Mouse (Mus musculus) urinary bladder, postnatal 14 days (tissue): Measurements from ENCODE around the gene Gm11563.
"Not testable (repeated sequence)": the region's sequence is repeated elsewhere in the genome, so short reads cannot be mapped to it uniquely, and the experiment has no call there.

ENCODE experiments used
- DNase-seq: peaks from one replicate; pipeline ENCODE4 v3.0.0; 2021; ENCODE audit warnings: low spot score

Gm11563 gene

DNA sequence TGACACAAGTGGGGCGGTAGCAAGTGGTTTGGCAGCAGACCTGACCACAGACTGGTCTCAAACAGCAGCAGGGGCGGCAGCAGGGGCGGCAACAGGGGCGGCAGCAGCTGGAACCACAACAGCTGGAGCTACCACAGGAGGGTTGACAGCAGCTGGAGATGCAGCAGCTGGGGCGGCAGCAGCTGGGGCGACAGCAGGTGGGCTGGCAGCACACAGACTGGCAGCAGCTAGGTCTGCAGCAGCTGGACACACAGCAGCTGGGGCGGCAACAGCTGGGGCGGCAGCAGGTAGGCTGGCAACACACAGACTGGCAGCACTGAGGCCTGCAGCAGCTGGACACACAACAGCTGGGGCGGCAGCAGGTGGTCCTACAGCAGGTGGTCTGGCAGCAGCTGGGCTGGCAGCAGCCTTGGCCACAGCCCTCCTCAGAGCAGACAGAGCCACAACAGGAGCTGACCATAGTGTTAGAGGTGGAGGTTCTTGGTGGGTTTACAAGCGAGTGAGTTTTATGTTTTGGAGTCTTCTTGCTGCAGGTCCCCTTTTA is at the start of gene Gm11563:
TSS of gene Gm11563 (minus strand) at position 494 of the 544 bp plus-strand sequence.
- not testable (repeated sequence) for DNase-seq

DNA sequence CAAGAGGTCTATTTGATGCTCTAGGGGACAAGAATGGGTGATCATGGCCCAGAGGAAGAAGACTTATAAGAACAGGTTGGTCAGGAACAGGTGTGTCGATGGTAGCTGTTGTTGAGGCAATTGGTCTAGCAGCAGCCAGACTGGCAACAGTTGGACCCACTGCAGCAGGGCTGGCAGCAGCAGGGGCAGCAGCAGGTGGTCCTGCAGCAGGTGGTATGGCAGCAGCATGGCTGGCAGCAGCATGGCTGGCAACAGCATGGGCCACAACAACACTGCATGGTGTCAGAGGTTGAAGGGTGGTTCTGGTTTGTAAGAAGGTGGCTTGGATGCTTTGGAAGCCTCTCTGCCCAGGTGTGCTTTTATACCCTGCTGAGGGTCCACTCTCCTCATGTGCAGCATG is 31.7 kb upstream of the Gm11563 start, which contains the start of gene Gm14190:
TSS of gene Gm14190 (minus strand) at position 278 of the 400 bp plus-strand sequence.
- no peak for DNase-seq

DNA sequence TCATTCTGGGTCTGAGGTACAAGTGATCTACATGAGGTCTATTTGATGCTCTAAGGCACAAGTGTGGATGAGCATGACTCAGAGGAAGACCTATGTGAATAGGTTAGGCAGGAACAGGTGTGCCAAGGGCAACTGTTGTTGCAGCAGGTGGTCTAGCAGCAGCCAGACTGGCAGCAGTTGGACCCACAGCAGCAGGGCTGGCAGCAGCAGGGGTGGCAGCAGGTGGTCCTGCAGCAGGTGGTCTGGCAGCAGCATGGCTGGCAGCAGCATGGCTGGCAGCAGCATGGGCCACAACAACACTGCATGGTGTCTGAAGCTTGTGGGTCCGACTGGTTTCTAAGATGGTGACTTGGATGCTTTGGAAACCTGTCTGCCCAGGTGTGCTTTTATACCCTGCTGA is 26.5 kb upstream of the Gm11563 start:
- DNase-seq = not testable (repeated sequence)

DNA sequence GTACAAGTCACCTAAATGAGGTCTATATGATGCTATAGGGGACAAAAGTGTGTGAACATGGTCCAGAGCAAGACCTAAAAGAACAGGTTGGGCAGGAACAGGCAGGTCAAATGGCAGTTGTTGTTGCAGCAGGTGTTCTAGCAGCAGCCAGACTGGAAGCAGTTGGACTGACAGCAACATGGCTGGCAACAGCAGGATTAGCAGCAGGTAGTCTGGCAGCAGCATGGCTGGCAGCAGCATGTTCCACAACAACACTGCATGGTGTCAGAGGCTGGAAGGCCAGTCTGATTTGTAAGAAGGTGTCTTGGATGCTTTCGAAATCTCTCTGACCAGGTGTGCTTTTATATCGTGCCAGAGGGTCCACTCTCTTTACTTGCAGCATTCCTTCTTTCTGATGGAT is 24.7 kb upstream of the Gm11563 start:
- no peak for DNase-seq

DNA sequence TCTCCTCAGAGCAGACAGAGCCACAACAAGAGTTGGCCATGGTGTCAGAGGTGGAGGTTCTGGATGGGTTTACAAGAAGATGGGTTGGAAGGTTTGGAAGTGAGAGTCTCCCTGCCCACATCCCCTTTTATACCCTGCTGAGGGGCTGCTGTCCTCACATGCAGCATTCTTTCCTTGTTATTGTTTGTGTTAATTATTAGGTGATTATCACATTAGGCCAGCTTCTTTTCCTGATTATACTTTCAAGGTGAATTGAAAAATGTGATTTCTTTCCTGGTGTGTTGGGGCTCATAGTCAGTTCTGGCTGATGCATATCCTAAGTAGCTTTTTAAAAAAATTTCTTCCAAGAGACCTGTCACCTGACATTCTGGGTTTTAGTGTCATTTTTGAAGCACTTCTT is 7.1 kb upstream of the Gm11563 start, which contains the start of gene Krtap4-6:
TSS of gene Krtap4-6 (minus strand) at position 101 of the 400 bp plus-strand sequence.
- no peak for DNase-seq

DNA sequence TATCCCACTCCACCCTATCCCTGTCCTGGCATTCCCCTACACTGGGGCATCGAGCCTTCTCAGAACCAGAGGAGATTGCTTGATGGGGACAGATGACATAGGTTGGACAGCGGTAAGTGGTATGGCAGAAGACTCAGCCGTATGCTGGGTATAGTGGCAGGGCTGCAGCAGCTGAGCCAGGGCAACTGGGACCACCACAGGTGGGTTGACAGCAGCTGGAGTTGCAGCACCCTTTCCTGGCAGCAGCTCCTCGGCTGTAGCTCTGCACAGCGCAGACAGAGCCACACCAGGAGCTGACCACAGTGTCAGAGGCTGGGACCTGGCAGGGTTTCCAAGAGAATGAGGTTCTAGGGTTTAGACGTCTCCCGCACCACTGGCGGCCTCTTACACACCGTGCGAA is 4.0 kb upstream of the Gm11563 start:
- DNase-seq = no peak

DNA sequence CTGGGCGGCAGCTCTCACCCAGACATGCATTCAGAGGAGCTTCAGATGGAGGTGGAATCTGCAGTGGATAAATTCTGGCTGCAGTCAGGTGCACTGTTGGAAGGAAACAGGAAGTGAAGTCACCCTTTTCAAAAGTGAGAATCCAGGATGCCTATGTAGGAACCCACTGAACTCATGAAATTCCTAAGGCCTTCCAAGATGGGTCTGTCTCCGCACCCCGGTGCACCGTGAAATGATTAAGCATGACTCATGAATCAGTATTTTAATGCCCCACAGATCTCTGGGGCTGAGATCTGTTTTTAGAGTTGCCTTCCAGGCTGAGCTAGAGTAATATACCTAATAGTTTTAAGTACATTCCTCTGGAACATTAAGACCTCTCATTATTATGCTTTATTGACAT is 496 bp upstream of the Gm11563 start:
- DNase-seq = no peak

DNA sequence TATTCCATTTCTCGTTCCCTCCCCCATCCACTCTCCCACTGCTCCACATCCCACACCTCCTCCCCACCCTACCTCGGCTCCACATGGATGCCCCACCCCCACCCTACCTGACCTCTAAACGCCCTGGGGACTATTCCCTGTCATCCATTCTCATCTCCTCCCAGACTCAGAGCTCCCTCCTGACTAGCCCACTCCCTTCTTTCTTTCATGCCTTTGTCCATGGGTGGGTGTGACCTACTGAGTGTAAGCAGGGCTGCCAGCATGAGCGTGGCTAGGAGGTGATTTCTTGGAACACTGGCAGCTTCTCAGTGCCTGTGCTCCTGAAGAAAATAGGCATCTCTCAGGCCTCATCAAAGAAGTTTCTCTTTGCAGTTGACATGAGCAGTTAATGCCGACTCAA is 1.7 kb downstream of the Gm11563 start:
- no peak for DNase-seq

DNA sequence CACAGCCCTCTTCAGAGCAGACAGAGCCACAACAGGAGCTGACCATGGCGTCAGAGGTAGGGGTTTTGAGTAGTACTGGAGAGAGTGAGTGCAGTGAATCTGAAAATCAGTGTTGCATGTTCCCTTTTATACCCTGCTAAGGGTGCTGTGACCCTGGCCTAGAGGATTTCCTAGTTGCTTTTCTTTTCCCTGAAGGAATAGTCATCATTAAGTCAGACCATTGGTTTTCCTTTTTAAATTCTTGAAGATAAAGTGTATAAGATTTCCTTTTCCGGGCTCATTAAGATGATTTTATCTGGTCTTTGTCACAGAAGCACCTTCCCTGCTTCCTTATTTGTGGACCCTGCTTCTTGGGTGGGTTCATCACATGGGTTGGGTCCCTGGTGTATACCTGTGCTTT is 8.6 kb downstream of the Gm11563 start, which contains the start of gene Gm11555:
TSS of gene Gm11555 (minus strand) at position 101 of the 400 bp plus-strand sequence.
- no peak for DNase-seq

DNA sequence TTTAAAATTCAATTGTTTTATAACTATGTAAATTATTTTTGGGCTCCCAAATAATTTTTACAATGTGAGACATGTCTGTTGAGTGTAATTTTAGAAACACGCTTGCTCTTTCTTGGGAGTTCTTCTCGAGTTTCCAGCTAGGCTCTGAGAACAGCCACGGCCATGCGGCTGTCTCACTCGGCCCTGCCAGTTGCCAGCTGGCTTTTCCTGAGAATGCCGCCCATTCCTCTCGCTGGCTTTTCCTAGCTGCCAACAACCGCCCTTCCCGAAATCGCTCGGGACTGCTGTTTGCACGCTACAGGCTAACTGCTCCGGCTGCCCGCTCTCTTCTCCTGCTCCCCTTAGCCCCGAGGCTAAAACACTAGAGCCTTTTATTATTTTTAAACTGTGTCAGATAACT is 12.3 kb downstream of the Gm11563 start:
- no peak for DNase-seq

DNA sequence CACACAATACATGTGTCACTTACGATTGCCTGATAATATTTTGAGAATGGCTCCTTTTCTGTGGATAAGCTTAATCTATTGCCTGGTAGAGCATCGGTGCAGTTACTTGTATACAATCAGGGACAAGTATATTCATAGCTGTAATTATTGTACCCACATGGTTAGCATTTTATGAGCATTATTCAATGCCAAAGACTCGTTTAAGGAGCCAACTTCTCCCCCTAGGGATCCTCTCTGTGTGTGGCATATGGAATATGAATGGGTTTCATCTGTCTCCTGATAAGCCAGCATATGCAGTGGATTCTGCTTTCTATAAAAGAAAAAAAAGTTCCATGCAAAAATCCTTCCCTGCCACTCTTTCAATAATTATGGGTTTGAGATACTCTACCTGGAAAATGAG is 14.4 kb downstream of the Gm11563 start:
- DNase-seq = no peak

DNA sequence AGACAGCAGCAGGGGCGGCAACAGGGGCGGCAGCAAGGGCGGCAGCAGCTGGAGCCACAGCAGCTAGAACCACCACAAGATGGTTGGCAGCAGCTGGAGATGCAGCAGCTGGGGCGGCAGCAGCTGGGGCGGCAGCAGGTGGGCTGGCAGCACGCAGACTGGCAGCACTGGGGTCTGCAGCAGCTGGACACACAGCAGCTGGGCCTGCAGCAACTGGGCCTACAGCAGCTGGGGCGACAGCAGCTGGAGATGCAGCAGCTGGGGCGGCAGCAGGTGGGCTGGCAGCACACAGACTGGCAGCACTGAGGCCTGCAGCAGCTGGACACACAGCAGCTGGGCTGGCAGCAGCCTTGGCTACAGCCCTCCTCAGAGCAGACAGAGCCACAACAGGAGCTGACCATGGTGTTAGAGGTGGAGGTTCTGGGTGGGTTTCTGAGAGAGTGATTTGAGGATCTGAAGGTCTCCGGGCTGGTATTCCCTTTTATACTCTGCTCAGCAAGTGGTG is 15.1 kb downstream of the Gm11563 start, which contains the start of gene Krtap4-7:
TSS of gene Krtap4-7 (minus strand) at position 455 of the 505 bp plus-strand sequence.
- DNase-seq = not testable (repeated sequence)

DNA sequence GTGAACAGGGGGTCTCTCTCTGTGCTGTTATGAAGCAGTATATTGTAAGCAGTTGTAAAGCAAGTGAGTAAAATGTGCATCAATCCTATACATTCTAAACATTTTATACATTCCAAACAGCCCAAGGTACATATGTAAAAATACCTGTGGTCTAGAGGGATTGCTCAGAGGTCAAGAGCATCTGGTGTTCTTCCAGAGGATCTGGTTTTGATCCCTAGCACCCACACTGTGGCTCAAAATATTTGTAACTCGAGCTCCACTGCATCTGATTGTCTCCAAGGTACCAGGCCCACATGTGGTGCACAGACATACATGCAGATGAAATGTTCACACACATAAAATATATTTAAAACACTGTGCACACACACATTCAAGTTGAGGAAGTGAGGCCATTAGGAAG is 17.8 kb downstream of the Gm11563 start:
- no peak for DNase-seq

DNA sequence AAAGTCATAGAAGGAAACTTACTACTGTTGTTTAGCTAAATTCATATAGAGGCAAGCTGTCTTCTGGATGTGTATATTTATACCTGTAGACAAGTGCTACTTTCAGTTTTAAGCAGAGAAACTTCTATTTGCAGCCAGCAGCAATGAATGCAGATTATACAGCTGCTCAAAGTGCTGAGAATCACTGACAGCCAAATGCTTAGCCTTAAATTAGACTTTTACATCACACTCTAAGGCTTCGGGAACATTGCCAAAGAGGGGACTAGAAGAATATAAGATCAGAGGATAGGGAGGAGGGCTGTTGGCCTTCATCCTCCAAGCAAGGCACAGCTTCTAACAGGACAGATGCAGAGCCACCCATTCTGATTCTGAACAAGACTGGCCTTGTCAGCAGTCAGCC is 21.7 kb downstream of the Gm11563 start:
- DNase-seq = no peak

DNA sequence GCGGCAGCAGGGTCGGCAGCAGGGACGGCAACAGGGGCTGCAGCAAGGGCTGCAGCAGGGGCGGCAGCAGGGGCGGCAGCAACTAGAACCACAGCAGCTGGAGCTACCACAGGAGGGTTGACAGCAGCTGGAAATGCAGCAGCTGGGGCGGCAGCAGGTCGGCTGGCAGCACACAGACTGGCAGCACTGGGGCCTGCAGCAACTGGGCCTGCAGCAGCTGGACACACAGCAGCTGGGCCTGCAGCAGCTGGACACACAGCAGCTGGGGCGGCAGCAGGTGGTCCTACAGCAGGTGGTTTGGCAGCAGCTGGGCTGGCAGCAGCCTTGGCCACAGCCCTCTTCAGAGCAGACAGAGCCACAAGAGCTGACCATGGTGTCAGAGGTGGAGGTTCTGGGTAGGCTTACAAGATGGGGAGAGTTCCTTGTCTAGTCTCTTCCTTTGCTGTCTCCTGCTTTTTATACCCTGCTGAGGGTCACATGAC is 24.1 kb downstream of the Gm11563 start, which contains the start of gene Krtap4-2:
TSS of gene Krtap4-2 (minus strand) at position 432 of the 482 bp plus-strand sequence.
- DNase-seq = no peak

DNA sequence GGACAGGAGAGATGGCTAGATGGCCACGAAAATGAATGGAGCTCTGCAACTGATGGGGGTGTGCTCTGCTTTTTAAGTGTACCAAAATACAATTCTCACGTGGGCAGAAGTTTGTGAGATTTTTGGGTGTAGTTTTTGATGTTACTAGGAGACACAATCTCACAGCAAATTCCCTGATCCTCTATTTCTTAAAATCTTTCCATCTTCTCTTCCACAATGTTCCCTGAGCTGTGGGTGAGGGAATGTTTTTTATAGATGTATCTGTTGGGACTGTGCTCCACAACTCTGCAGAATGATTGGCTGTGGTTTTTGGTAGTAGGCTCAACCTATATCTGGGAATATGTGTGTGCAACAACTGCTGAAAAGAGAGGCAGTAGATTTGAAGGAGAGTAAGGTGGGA is 25.5 kb downstream of the Gm11563 start:
- no peak for DNase-seq

DNA sequence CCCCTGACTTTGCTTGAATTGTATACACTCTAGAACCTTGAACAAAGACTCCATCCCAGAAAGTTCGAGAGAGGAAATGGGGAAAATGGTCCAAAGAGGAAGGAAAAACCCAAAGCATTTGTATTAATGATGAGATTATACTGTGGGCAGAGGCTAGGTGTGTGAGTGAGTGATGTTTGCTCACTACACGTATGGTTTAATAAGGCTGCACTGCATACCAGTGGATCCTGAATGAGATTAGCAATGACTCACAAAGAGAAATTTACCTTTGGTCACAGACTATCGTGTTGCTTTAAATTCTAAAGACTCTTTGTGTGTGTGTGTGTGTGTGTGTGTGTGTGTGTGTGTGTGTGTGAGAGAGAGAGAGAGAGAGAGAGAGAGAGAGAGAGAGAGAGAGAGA is 27.9 kb downstream of the Gm11563 start:
- DNase-seq = no peak

DNA sequence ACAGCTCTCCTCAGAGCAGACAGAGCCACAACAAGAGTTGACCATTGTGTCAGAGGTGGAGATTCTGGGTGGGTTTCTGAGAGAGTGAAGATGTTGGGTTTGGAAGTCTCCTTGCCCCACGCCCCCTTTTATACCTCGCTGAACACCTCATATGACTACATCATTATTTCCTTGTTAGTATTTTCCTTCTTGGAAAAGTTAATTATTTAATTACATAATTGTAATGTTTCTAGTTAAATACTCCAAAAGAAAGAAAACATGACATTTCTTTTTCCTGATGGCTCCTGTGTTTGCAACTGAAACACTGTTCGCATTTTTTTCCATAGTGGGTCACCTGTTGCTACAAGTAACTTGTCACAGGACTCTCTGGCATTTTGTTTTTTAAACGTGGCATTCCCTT is 30.6 kb downstream of the Gm11563 start, which contains the start of gene Krtap4-1:
TSS of gene Krtap4-1 (minus strand) at position 101 of the 400 bp plus-strand sequence.
- no peak for DNase-seq

DNA sequence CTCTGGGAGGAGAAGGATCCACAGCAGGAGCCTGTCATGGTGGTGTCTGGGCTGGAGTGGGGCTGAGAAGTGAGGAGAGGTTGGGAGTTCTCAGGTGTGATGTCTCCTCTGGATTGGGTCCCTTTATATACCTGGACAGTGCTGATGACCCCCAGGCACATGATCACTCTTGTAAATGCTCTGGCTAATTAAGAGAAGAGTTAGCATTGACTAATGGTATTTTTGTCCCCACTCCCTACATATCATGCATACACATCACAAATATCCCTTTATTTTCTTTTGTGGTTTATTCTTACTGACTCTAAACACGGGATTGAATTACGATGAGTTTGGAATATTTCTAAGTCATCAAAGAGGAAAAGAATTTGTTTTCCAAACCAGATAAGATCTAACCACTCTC is 38.4 kb downstream of the Gm11563 start, which contains the start of gene Gm11562:
TSS of gene Gm11562 (minus strand) at position 101 of the 400 bp plus-strand sequence.
- no peak for DNase-seq

DNA sequence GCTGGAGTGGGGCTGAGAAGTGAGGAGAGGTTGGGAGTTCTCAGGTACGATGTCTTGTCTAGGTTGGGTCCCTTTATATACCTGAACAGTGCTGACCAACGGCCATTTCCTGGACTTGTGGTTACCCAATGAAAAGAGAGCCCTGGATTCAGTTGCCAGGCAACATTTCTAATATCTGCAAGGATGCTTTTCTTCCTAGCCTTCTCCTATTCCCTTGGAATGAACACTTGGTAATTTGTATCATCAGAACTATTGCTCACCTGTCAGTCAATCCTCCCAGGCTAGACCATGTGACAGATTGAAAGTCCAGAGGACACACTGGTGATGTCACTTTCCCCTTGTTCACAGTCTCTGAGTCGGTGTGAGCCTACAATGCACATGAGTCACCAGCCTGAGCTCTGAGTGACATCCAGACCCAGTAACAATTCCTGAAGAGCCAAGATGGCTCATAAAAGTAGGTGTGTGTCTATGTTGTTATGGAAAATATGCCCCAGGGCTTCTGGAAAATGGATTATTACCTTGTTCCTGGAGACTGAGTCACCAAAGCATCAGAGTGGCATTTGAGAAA is 43.9 kb downstream of the Gm11563 start, which contains the start of gene Krtap2-4:
TSS of gene Krtap2-4 (minus strand) at position 51 of the 568 bp plus-strand sequence.
- DNase-seq = no peak

DNA sequence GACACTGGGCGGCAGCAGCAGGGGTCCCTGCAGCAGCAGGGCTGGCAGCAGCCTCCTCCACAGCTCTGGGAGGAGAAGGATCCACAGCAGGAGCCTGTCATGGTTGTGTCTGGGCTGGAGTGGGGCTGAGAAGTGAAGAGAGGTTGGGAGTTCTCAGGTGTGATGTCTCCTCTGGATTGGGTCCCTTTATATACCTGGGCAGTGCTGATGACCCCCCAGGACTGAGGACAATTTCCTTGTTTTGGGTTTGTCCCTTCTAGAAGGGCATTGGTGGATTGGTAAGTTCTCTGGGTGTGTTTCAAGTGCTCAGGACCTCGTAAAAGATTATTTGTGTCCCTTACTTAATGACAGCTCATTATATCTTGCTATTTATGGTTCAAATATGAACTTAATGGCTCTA is 48.7 kb downstream of the Gm11563 start, which contains the start of gene Gm11937:
TSS of gene Gm11937 (minus strand) at position 101 of the 400 bp plus-strand sequence.
- DNase-seq = not testable (repeated sequence)

DNA sequence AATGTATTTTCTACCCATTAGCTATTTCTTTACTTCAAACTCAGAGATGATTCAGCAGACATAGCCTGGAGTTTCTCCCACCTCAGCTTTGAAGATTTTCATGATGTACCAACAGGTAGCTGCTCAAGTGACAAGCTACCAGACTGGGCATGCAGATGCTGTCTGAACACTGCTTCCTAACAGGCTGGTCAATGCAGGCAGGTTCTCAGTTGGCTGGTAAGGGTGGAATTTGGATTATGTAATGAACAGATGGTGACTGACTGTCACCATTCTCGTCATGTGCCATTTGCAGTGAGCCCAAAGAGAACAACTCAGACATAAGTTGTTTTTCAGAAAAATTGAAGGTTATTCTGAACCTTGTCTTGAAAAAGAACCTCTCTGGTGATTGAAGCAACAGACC is 49.6 kb downstream of the Gm11563 start:
- no peak for DNase-seq
